Mouse (Mus musculus) lung, postnatal 0 days (tissue): ENCODE measurements at regions not wholly inside any gene's neighbourhood (a gene's known extent, or its start where the extent isn't known, plus 50 kb on each side); places are given as distances from the start of the nearest gene placed in this dataset.

ENCODE experiments used
- ATAC-seq: fragments of 200-750 bp; cut with Nextera tagmentation; 2 replicates; pipeline ENCODE4 v1.8.0; 2017; ENCODE audit warnings: moderate library complexity
- DNase-seq: peaks from one replicate; pipeline ENCODE4 v3.0.0-alpha.2; 2016; ENCODE audit warnings: low spot score
- H3K27ac ChIP-seq: fragments of 300-500 bp; sonication (generic); 2 replicates; pipeline ENCODE4 v1.5.1; 2014; ENCODE audit warnings: antibody characterized with exemption, mild to moderate bottlenecking, low read length, mixed read lengths
- H3K27me3 ChIP-seq: fragments of 300-500 bp; sonication (generic); replicated peaks from 2 replicates; pipeline ENCODE4 v1.6.1; 2014; ENCODE audit warnings: low read length, mixed read lengths; ENCODE audit not compliant: insufficient read depth
- H3K36me3 ChIP-seq: fragments of 300-500 bp; sonication (generic); 2 replicates; pipeline ENCODE4 v1.6.1; 2014; ENCODE audit warnings: low read length, mixed read lengths; ENCODE audit not compliant: insufficient read depth
- H3K4me1 ChIP-seq: fragments of 300-500 bp; sonication (generic); 2 replicates; pipeline ENCODE4 v1.6.1; 2014; ENCODE audit warnings: antibody characterized with exemption, low read depth, low read length, mixed read lengths; ENCODE audit not compliant: insufficient read depth
- H3K4me2 ChIP-seq: fragments of 300-500 bp; sonication (generic); replicated peaks from 2 replicates; pipeline ENCODE4 v1.6.1; 2014; ENCODE audit warnings: low read depth, mild to moderate bottlenecking, low read length, moderate library complexity, mixed read lengths
- H3K4me3 ChIP-seq: fragments of 300-500 bp; sonication (generic); 2 replicates; pipeline ENCODE4 v1.5.1; 2014; ENCODE audit warnings: low read depth, low read length
- H3K9ac ChIP-seq: fragments of 300-500 bp; sonication (generic); replicated peaks from 2 replicates; pipeline ENCODE4 v1.6.1; 2014; ENCODE audit warnings: low read depth, mild to moderate bottlenecking
- H3K9me3 ChIP-seq: fragments of 300-500 bp; sonication (generic); 2 replicates; pipeline ENCODE4 v1.6.1; 2016; ENCODE audit warnings: low read length, mixed read lengths
- CTCF ChIP-seq: IDR thresholded peaks from 2 replicates; pipeline ENCODE4 v1.5.1; 2016; ENCODE audit warnings: antibody characterized with exemption, mild to moderate bottlenecking
- EP300 ChIP-seq: IDR thresholded peaks from 2 replicates; pipeline ENCODE4 v1.6.1; 2016; ENCODE audit warnings: antibody characterized with exemption, mild to moderate bottlenecking, control low read depth
- WGBS: fragments of 180-500 bp; shearing (Covaris S2); extraction: QIAGEN DNeasy Blood & Tissue Kit; methylation state at CpG from one replicate; pipeline ENCODE4 v1.1.7; 2014; 5-methylcytosine and 5-hydroxymethylcytosine counted together

DNA sequence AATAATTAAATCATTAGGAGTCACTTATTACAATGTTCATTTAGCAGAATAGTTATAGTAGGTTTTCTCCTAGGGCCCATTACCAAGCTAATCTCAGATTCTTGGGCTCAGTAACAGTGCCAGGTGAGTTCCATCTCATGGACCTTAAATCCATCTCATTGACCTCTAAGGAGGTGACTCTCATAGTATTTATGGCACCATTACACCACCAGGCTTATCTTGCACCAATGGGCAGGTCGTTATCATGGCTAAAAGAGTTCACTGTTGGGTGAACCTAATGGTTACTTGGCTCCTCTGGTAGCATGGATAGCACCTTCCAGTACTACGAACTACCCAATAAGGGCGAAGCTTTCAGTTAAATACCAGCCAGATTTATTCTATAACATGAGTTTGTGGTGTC lies 123.5 kb downstream of the Chst2 start:
- 83% methylated on average over 3 of the region's 3 CpGs for WGBS
- Histone ChIP-seq H3K36me3 (no peaks in the 10 kb centered on the region), H3K9ac (no peak overlapping the region), H3K27me3 (no peaks in the 10 kb centered on the region), H3K4me1 (no peaks in the 10 kb centered on the region), H3K4me2 (no peak overlapping the region), H3K27ac (no peak overlapping the region), H3K4me3 (no peak overlapping the region), H3K9me3 (no peaks in the 10 kb centered on the region)
- ATAC-seq = no peak
- DNase-seq = no peak
- TF ChIP-seq CTCF = no peak
- no peak for TF ChIP-seq EP300

- ATAC-seq (no peak), DNase-seq (no peak)
- Histone ChIP-seq H3K4me2 (no peak overlapping the region), H3K36me3 (no peaks in the 10 kb centered on the region), H3K4me1 (no peaks in the 10 kb centered on the region), H3K9ac (no peak overlapping the region), H3K27ac (no peak overlapping the region), H3K4me3 (no peak overlapping the region), H3K9me3 (no peaks in the 10 kb centered on the region), H3K27me3 (no peaks in the 10 kb centered on the region)
- WGBS = 55% methylated on average over 2 of the region's 2 CpGs
- TF ChIP-seq EP300 (no peak), CTCF (no peak)
These were observed 124.0 kb downstream of the Chst2 start for GRCm38 (mm10) chr9:95282502-95282901.
